Mouse (Mus musculus) kidney, adult 2 months (tissue): Measurements from ENCODE around the gene Il17rb. TPM values are rescaled to one million over a fixed set of nuclear protein-coding genes. Genes with fewer than 3 reads are reported as not detected.
A peak's percentile ranks its signal among the peaks of the same experiment; 100 is the strongest.

Source experiments
- DNase-seq: peaks from one replicate; pipeline ENCODE4 v3.0.0; 2021
- H3K27ac ChIP-seq: fragments of 200-500 bp; 2 replicates; pipeline ENCODE4 v1.5.1; 2012; ENCODE audit warnings: low read depth, low read length, control low read depth, inconsistent platforms; ENCODE audit not compliant: insufficient read depth
- H3K27me3 ChIP-seq: fragments of 200-500 bp; replicated peaks from 2 replicates; pipeline ENCODE4 v1.6.1; 2012; ENCODE audit warnings: mild to moderate bottlenecking, moderate library complexity, low read length, inconsistent platforms; ENCODE audit not compliant: control insufficient read depth, insufficient read depth
- H3K36me3 ChIP-seq: fragments of 200-500 bp; 2 replicates; pipeline ENCODE4 v1.6.1; 2012; ENCODE audit warnings: mild to moderate bottlenecking, moderate library complexity, low read length, inconsistent platforms; ENCODE audit not compliant: control insufficient read depth, insufficient read depth
- H3K4me1 ChIP-seq: fragments of 200-500 bp; 2 replicates; pipeline ENCODE4 v1.6.1; 2011; ENCODE audit warnings: low read length; ENCODE audit not compliant: control insufficient read depth, insufficient read depth
- H3K4me3 ChIP-seq: fragments of 200-500 bp; 2 replicates; pipeline ENCODE4 v1.5.1; 2011; ENCODE audit warnings: mild to moderate bottlenecking, low read depth, low read length, control low read depth; ENCODE audit not compliant: insufficient read depth
- CTCF ChIP-seq: fragments of 200-500 bp; conservative IDR thresholded peaks from 2 replicates; pipeline ENCODE4 v1.5.1; 2011; ENCODE audit warnings: low read depth, mild to moderate bottlenecking, control low read depth, low read length, moderate library complexity, mixed read lengths; ENCODE audit not compliant: insufficient read depth, insufficient read length
- POLR2A ChIP-seq: fragments of 200-500 bp; IDR thresholded peaks from one replicate; pipeline ENCODE4 v1.6.1; 2011; ENCODE audit warnings: low read depth, low read length, control low read depth
- WGBS: fragments of 180-500 bp; shearing (Covaris S2); methylation state at CpG from one replicate; pipeline ENCODE4 v1.1.7; 2018; 5-methylcytosine and 5-hydroxymethylcytosine counted together
- polyA plus RNA-seq: library from polyadenylated mRNA; depleted of rRNA; stranded (reverse); fragments of >200 nt; gene quantifications from 2 replicates; pipeline ENCODE4 v1.2.3, GENCODE M21; 2012

The Il17rb gene
- polyA plus RNA-seq, 1 experiment: 6.7 TPM

GRCm38 (mm10) chr14:30045704-30046220 lies 37.1 kb upstream of the Il17rb start:
- H3K4me3 ChIP-seq: no peak overlapping the region
- no peak for TF ChIP-seq POLR2A
- no peak for TF ChIP-seq CTCF
- H3K27me3 ChIP-seq: no peaks in the 10 kb centered on the region
- H3K36me3 ChIP-seq: no peaks in the 10 kb centered on the region
- 77% methylated on average over 8 of the region's 8 CpGs for WGBS
- no peak overlapping the region for H3K27ac ChIP-seq
- H3K4me1 ChIP-seq: peaks cover 18% of the 10 kb centered on the region
- no peak for DNase-seq

GRCm38 (mm10) chr14:30045239-30045638 lies 36.5 kb upstream of the Il17rb start:
- WGBS: 74% methylated on average over 10 of the region's 10 CpGs
- DNase-seq: no peak
- no peak for TF ChIP-seq POLR2A
- no peak for TF ChIP-seq CTCF

GRCm38 (mm10) chr14:30043356-30043940 lies 34.8 kb upstream of the Il17rb start:
- H3K4me1 ChIP-seq: peaks cover 10% of the 10 kb centered on the region
- peaks cover 2% of the 10 kb centered on the region; the same call in 1 of the 2 replicates for H3K36me3 ChIP-seq
- 80% methylated on average over 7 of the region's 7 CpGs for WGBS
- no peak overlapping the region for H3K4me3 ChIP-seq
- DNase-seq: no peak
- no peak overlapping the region for H3K27ac ChIP-seq
- no peaks in the 10 kb centered on the region for H3K27me3 ChIP-seq
- TF ChIP-seq CTCF: no peak

More at GRCm38 (mm10) chr14:30045239-30045638, 36.5 kb upstream of the Il17rb start:
- H3K4me3 ChIP-seq: no peak overlapping the region
- H3K36me3 ChIP-seq: no peaks in the 10 kb centered on the region
- peaks cover 18% of the 10 kb centered on the region for H3K4me1 ChIP-seq
- H3K27ac ChIP-seq: no peak overlapping the region
- H3K27me3 ChIP-seq: no peaks in the 10 kb centered on the region

- DNase-seq: peak; percentile 48
- peaks cover 3% of the 10 kb centered on the region; the same call in 1 of the 2 replicates for H3K36me3 ChIP-seq
- TF ChIP-seq CTCF: peak; percentile 53; the same call in 1 of the 2 replicates
- TF ChIP-seq POLR2A: no peak
- WGBS: 40% methylated on average over 9 of the region's 9 CpGs
- peaks cover 5% of the 10 kb centered on the region; the same call in 1 of the 2 replicates for H3K4me1 ChIP-seq
- H3K27ac ChIP-seq: no peak overlapping the region
- H3K27me3 ChIP-seq: no peaks in the 10 kb centered on the region
- H3K4me3 ChIP-seq: no peak overlapping the region
Observed at GRCm38 (mm10) chr14:30041836-30042235, 33.1 kb upstream of the Il17rb start.

- Histone ChIP-seq H3K27ac (no peak overlapping the region), H3K4me3 (no peak overlapping the region), H3K27me3 (no peaks in the 10 kb centered on the region), H3K4me1 (no peaks in the 10 kb centered on the region), H3K36me3 (peaks cover 3% of the 10 kb centered on the region; the same call in 1 of the 2 replicates)
- DNase-seq: no peak
- 65% methylated on average over 4 of the region's 4 CpGs for WGBS
- no peak for TF ChIP-seq CTCF
- TF ChIP-seq POLR2A: no peak
Observed at GRCm38 (mm10) chr14:30039413-30039812, 30.7 kb upstream of the Il17rb start.

- H3K36me3 ChIP-seq: peaks cover 3% of the 10 kb centered on the region; the same call in 1 of the 2 replicates
- WGBS: 92% methylated on average over 18 of the region's 18 CpGs
- H3K4me1 ChIP-seq: no peaks in the 10 kb centered on the region
- DNase-seq: no peak
- no peak overlapping the region for H3K4me3 ChIP-seq
- TF ChIP-seq POLR2A: no peak
- TF ChIP-seq CTCF: no peak
- H3K27ac ChIP-seq: no peak overlapping the region
- H3K27me3 ChIP-seq: no peaks in the 10 kb centered on the region
Observed at GRCm38 (mm10) chr14:30038431-30038830, 29.7 kb upstream of the Il17rb start.

- H3K36me3 ChIP-seq: peaks cover 1% of the 10 kb centered on the region; the same call in 1 of the 2 replicates
- H3K27me3 ChIP-seq: no peaks in the 10 kb centered on the region
- peaks cover 3% of the 10 kb centered on the region; the same call in 1 of the 2 replicates for H3K4me1 ChIP-seq
- H3K4me3 ChIP-seq: no peak overlapping the region
- 62% methylated on average over 8 of the region's 8 CpGs for WGBS
- no peak for TF ChIP-seq CTCF
- no peak for TF ChIP-seq POLR2A
- peak; percentile 1 for DNase-seq
- no peak overlapping the region for H3K27ac ChIP-seq
Observed at GRCm38 (mm10) chr14:30033405-30033804, 24.7 kb upstream of the Il17rb start.
